Mouse (Mus musculus) liver, adult 2 months (tissue): ENCODE measurements around the gene Klf11.

Experiments
- CTCF ChIP-seq: fragments of 200-500 bp; IDR thresholded peaks from 2 replicates; pipeline ENCODE4 v1.5.1; 2011; ENCODE audit warnings: low read depth, low read length, control low read depth
- POLR2A ChIP-seq: fragments of 200-500 bp; IDR thresholded peaks from 2 replicates; pipeline ENCODE4 v1.6.1; 2011; ENCODE audit warnings: low read length, control low read depth; ENCODE audit not compliant: insufficient read depth; ENCODE audit errors: extremely low read depth

GRCm38 (mm10) chr12:24661100-24661499 lies 10.0 kb downstream of the Klf11 start:
- TF ChIP-seq POLR2A (no peak), CTCF (no peak)
